Mouse (Mus musculus) liver, embryonic 13.5 days (tissue): Measurements from ENCODE around the gene B3glct. TPM values are rescaled to one million over a fixed set of nuclear protein-coding genes. Genes with fewer than 3 reads are reported as not detected.

Experiments
- ATAC-seq: fragments of 200-750 bp; cut with Nextera tagmentation; 2 replicates; pipeline ENCODE4 v1.8.0; 2017; ENCODE audit warnings: low read depth, mild to moderate bottlenecking, moderate number of reproducible peaks, moderate library complexity
- DNase-seq: peaks from one replicate; pipeline ENCODE4 v3.0.0; 2022
- H3K27ac ChIP-seq: fragments of 300-500 bp; sonication (generic); 2 replicates; pipeline ENCODE4 v1.5.1; 2015; ENCODE audit warnings: moderate library complexity, mild to moderate bottlenecking, inconsistent platforms
- H3K27me3 ChIP-seq: fragments of 300-500 bp; sonication (generic); 2 replicates; pipeline ENCODE4 v1.6.1; 2015; ENCODE audit warnings: mild to moderate bottlenecking, inconsistent platforms
- H3K36me3 ChIP-seq: fragments of 300-500 bp; sonication (generic); 2 replicates; pipeline ENCODE4 v1.6.1; 2015; ENCODE audit warnings: mild to moderate bottlenecking, inconsistent platforms
- H3K4me1 ChIP-seq: fragments of 300-500 bp; sonication (generic); replicated peaks from 2 replicates; pipeline ENCODE4 v1.6.1; 2015; ENCODE audit warnings: inconsistent platforms
- H3K4me2 ChIP-seq: fragments of 300-500 bp; sonication (generic); 2 replicates; pipeline ENCODE4 v1.6.1; 2015; ENCODE audit warnings: inconsistent platforms, mild to moderate bottlenecking, moderate library complexity
- H3K4me3 ChIP-seq: fragments of 300-500 bp; sonication (generic); replicated peaks from 2 replicates; pipeline ENCODE4 v1.5.1; 2015; ENCODE audit warnings: mild to moderate bottlenecking, inconsistent platforms
- H3K9ac ChIP-seq: fragments of 300-500 bp; sonication (generic); 2 replicates; pipeline ENCODE4 v1.6.1; 2015; ENCODE audit warnings: mild to moderate bottlenecking, inconsistent platforms
- H3K9me3 ChIP-seq: fragments of 300-500 bp; sonication (generic); replicated peaks from 2 replicates; pipeline ENCODE4 v1.6.1; 2016; ENCODE audit warnings: inconsistent platforms
- WGBS: fragments of 180-500 bp; shearing (Covaris S2); methylation state at CpG from one replicate; pipeline ENCODE4 v1.1.7; 2015; ENCODE audit not compliant: insufficient replicate concordance; 5-methylcytosine and 5-hydroxymethylcytosine counted together
- polyA plus RNA-seq: library from polyadenylated mRNA; unstranded; fragments of >200 nt; fragmentation: Nextera tagmentation; extraction: Ambion mirVana; gene quantifications from 2 replicates; pipeline ENCODE4 v1.2.1, GENCODE M21; 2015

Gene B3glct
- polyA plus RNA-seq, 1 experiment from 2014 or later = 4.5 TPM

DNA sequence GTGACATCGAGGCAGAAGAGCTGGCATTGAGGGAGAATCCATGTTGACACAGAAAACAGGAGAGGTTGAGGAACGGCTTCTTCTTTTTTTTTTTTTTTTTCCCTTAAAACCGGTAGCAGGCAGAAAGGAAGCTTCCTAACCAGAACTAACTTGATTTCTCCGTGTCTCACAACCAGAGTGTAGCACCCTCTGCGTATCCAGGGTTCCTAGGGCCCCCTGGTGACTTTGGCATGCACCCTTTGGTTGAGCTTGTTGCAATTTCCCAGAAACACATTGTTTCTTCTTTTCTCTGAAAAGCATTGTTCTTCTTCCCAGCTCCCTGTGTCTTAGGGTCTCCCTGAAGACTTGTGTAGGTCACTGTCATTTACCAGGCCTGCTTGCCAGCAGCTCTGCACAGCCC is 73.8 kb downstream of the B3glct start:
- Histone ChIP-seq H3K4me3 (no peak overlapping the region), H3K9me3 (no peaks in the 10 kb centered on the region), H3K4me1 (no peaks in the 10 kb centered on the region), H3K27me3 (no peaks in the 10 kb centered on the region), H3K9ac (no peak overlapping the region), H3K4me2 (no peak overlapping the region), H3K36me3 (0 out of 2 replicates have a peak, but pooled peaks cover 6% of the 10 kb centered on the region), H3K27ac (no peak overlapping the region)
- WGBS = 64% methylated on average over 5 of the region's 5 CpGs
- DNase-seq (no peak), ATAC-seq (no peak)

DNA sequence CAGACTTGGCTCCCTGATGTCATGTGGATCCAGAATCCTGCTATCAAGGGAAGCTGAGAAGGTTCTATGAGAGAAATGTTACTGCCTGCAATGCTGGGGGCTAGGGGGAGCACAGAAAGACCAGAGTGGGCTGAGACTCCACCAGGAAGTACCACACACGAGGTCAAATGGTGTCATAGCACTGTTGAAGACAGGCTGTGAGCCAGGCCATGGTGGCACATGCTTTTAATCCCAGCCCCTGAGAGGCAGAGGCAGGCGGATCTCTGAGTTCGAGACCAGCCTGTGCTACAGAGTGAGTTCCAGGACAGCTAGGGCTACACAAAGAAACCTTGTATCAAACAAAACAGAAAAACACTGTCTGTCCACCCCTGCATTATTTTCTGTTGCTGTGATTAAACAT is 75.0 kb downstream of the B3glct start:
- peaks cover 2% of the 10 kb centered on the region; the same call in 1 of the 2 replicates for H3K9me3 ChIP-seq
- no peak overlapping the region for H3K9ac ChIP-seq
- no peak overlapping the region for H3K4me3 ChIP-seq
- ATAC-seq = no peak
- H3K4me2 ChIP-seq = no peak overlapping the region
- H3K36me3 ChIP-seq = 0 out of 2 replicates have a peak, but pooled peaks cover 10% of the 10 kb centered on the region
- no peaks in the 10 kb centered on the region for H3K4me1 ChIP-seq
- 76% methylated on average over 3 of the region's 3 CpGs for WGBS
- no peak for DNase-seq
- H3K27ac ChIP-seq = no peak overlapping the region
- H3K27me3 ChIP-seq = no peaks in the 10 kb centered on the region

DNA sequence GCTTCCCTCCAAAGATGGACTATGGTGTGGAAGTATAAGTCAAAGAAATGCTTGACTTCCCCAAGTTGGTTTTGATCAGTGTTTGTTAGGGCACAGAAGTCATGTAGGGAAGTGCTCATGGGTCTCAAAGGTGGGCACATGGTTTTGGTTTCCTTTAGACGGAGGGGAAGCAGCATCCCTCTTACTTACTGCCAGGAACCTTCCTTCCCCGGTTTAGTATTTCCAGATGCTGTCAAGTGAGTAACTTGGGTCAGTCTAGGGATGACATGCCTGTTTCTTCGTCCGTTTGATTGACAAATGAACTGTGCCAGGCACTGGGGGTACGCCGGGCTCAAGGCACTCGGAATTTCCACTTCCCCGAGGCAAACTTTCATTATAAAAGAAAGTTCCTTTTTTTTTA is 89.1 kb downstream of the B3glct start:
- H3K4me3 ChIP-seq = no peak overlapping the region
- H3K27me3 ChIP-seq = no peaks in the 10 kb centered on the region
- ATAC-seq (no peak), DNase-seq (no peak)
- H3K9me3 ChIP-seq = no peaks in the 10 kb centered on the region
- H3K36me3 ChIP-seq = no peaks in the 10 kb centered on the region
- H3K4me1 ChIP-seq = no peaks in the 10 kb centered on the region
- WGBS = 58% methylated on average over 8 of the region's 8 CpGs
- H3K4me2 ChIP-seq = no peak overlapping the region
- H3K9ac ChIP-seq = no peak overlapping the region
- no peak overlapping the region for H3K27ac ChIP-seq

DNA sequence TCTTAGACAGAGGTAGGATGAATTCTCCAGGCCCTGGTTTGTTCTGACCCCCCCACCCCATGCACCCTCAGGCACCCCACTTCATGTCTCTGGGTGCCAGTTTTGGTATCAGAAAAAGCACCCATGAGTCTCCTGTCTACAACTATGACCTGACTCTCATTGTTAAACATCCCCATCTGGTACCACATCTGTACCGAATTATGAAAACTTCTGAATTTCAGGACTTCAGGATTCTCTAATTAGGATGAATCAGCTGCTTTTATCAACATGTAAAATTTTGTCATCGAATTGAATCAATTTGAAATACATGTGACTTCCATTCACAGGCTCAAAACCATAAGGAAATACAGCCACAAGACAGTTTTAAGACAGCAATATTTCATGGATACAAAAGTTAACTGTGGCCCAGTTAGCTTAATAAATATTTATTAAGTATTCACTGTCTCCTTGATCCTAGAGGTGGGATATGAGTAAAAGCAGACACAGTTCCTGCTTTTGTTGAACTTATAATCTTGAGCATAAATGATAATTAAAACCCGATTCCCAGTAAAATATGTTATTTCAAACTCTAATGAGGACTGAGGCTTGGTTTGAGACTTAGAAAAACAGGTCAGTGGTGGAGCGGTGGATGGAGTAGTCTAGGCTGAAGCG is 89.7 kb downstream of the B3glct start:
- Histone ChIP-seq H3K36me3 (no peaks in the 10 kb centered on the region), H3K4me3 (no peak overlapping the region), H3K9me3 (no peaks in the 10 kb centered on the region), H3K27ac (no peak overlapping the region), H3K4me1 (no peaks in the 10 kb centered on the region), H3K27me3 (no peaks in the 10 kb centered on the region), H3K4me2 (no peak overlapping the region), H3K9ac (no peak overlapping the region)
- no peak for DNase-seq
- ATAC-seq = no peak
- 66% methylated on average over 5 of the region's 5 CpGs for WGBS

- Histone ChIP-seq H3K36me3 (no peaks in the 10 kb centered on the region), H3K4me2 (no peak overlapping the region), H3K9me3 (no peaks in the 10 kb centered on the region), H3K27ac (no peak overlapping the region), H3K9ac (no peak overlapping the region), H3K4me3 (no peak overlapping the region), H3K27me3 (no peaks in the 10 kb centered on the region), H3K4me1 (no peaks in the 10 kb centered on the region)
- no peak for ATAC-seq
- 88% methylated on average over 8 of the region's 8 CpGs for WGBS
- no peak for DNase-seq
Observed at GRCm38 (mm10) chr5:149769666-149770065, 91.6 kb downstream of the B3glct start.

- DNase-seq = no peak
- H3K27me3 ChIP-seq = no peaks in the 10 kb centered on the region
- H3K9me3 ChIP-seq = no peaks in the 10 kb centered on the region
- 23% methylated on average over 7 of the region's 7 CpGs for WGBS
- no peaks in the 10 kb centered on the region for H3K4me1 ChIP-seq
- H3K4me2 ChIP-seq = no peak overlapping the region
- no peak overlapping the region for H3K27ac ChIP-seq
- H3K9ac ChIP-seq = no peak overlapping the region
- H3K36me3 ChIP-seq = no peaks in the 10 kb centered on the region
- ATAC-seq = no peak
- no peak overlapping the region for H3K4me3 ChIP-seq
Observed at GRCm38 (mm10) chr5:149776038-149776437, 98.0 kb downstream of the B3glct start.

DNA sequence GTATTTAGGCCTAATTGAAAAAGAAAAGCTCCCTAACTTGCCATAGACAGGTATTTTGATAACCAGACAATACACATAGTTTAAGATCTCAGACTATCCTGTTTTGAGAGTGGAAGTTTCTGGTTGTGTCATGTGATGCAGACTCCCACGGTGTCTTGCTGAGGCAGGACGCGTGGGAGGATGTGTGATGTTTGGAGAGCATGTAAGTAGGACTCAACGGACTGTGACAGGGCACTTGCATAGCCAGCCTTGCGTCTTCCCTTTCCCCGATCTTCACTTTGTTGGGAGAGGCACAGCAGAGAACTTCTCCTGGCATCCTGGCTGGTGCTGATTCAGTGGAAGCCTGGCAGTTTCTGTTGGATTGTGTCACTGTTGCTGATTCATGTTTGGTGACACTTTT is 101.7 kb downstream of the B3glct start:
- Histone ChIP-seq H3K36me3 (no peaks in the 10 kb centered on the region), H3K9me3 (no peaks in the 10 kb centered on the region), H3K4me3 (no peak overlapping the region), H3K27ac (no peak overlapping the region), H3K4me2 (no peak overlapping the region), H3K4me1 (no peaks in the 10 kb centered on the region), H3K9ac (no peak overlapping the region), H3K27me3 (no peaks in the 10 kb centered on the region)
- 80% methylated on average over 6 of the region's 6 CpGs for WGBS
- ATAC-seq = no peak
- DNase-seq = no peak

DNA sequence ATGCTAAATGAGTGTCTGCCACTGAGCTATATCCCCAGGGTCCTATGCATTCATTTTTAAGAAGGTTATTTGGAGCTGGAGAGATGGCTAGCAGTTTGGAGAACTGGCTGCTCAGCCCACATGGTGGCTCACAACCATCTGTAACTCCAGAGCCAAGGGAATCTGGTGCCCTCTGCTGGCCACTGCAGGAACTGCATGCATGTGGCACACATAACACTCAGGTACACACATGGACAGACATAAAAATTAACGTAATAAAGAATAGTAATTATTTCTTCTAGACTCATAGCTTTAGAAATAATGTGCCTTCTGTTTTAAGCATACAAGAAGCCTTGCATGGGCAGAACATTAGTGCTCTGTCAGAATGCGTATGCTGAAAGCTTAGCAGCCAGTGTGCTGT is 102.4 kb downstream of the B3glct start:
- H3K9ac ChIP-seq = no peak overlapping the region
- no peaks in the 10 kb centered on the region for H3K9me3 ChIP-seq
- H3K4me3 ChIP-seq = no peak overlapping the region
- H3K27me3 ChIP-seq = no peaks in the 10 kb centered on the region
- DNase-seq (no peak), ATAC-seq (no peak)
- no peaks in the 10 kb centered on the region for H3K36me3 ChIP-seq
- WGBS = 82% methylated on average over 2 of the region's 2 CpGs
- no peak overlapping the region for H3K27ac ChIP-seq
- no peak overlapping the region for H3K4me2 ChIP-seq
- H3K4me1 ChIP-seq = no peaks in the 10 kb centered on the region

GRCm38 (mm10) chr5:149790087-149790486 is 112.1 kb downstream of the B3glct start:
- H3K4me3 ChIP-seq = no peak overlapping the region
- H3K36me3 ChIP-seq = no peaks in the 10 kb centered on the region
- ATAC-seq (no peak), DNase-seq (no peak)
- 27% methylated on average over 8 of the region's 8 CpGs for WGBS
- H3K4me2 ChIP-seq = no peak overlapping the region
- no peak overlapping the region for H3K9ac ChIP-seq
- H3K4me1 ChIP-seq = no peaks in the 10 kb centered on the region
- H3K27ac ChIP-seq = no peak overlapping the region
- H3K27me3 ChIP-seq = no peaks in the 10 kb centered on the region
- H3K9me3 ChIP-seq = peaks cover 15% of the 10 kb centered on the region; the same call in 1 of the 2 replicates

- H3K36me3 ChIP-seq = no peaks in the 10 kb centered on the region
- DNase-seq (no peak), ATAC-seq (no peak)
- no peak overlapping the region for H3K4me2 ChIP-seq
- H3K4me3 ChIP-seq = no peak overlapping the region
- H3K9ac ChIP-seq = no peak overlapping the region
- WGBS = 42% methylated on average over 2 of the region's 2 CpGs
- H3K27ac ChIP-seq = no peak overlapping the region
- no peaks in the 10 kb centered on the region for H3K27me3 ChIP-seq
- no peaks in the 10 kb centered on the region for H3K4me1 ChIP-seq
- no peaks in the 10 kb centered on the region for H3K9me3 ChIP-seq
Observed at GRCm38 (mm10) chr5:149810071-149810470, 132.0 kb downstream of the B3glct start.

DNA sequence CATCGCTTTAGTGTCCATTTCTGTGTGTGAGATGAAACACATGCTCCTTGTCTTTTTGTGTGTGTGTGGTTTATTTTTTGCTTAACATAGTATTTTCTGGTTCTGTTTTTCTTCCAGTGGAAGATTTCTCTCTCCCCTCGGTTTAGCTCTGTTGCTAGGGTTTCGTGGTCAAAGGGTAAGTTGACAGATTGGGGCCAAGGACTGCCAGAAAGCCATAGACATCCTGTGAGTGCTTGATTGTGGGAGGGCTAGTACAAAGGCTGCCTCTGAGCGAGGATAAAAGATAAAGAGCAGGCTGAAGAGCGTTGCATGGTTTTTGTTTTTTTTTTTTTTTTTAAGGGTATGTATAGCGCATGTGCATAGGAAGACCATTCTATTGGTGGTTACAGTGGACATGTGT is 133.8 kb downstream of the B3glct start:
- H3K27ac ChIP-seq = no peak overlapping the region
- DNase-seq = no peak
- no peak overlapping the region for H3K9ac ChIP-seq
- H3K4me2 ChIP-seq = no peak overlapping the region
- no peaks in the 10 kb centered on the region for H3K27me3 ChIP-seq
- ATAC-seq = no peak
- H3K9me3 ChIP-seq = no peaks in the 10 kb centered on the region
- WGBS = 22% methylated on average over 6 of the region's 6 CpGs
- H3K4me3 ChIP-seq = no peak overlapping the region
- H3K36me3 ChIP-seq = no peaks in the 10 kb centered on the region
- no peaks in the 10 kb centered on the region for H3K4me1 ChIP-seq
